Mouse (Mus musculus) heart, embryonic 14.5 days (tissue): ENCODE data around the gene Tom1l1. TPM values are rescaled to one million over a fixed set of nuclear protein-coding genes. Genes with fewer than 3 reads are reported as not detected.

Source experiments
- ATAC-seq: fragments of 200-750 bp; cut with Nextera tagmentation; 2 replicates; pipeline ENCODE4 v1.8.0; 2017; ENCODE audit warnings: low read depth, moderate TSS enrichment; ENCODE audit not compliant: insufficient number of reproducible peaks, insufficient read depth, low FRiP score
- H3K27ac ChIP-seq, 2 experiments: fragments of 200-500 bp in 1 of 2; fragments of 300-500 bp in 1 of 2; sonication (generic) in 1 of 2; replicated peaks in 1 of 2; 2 replicates each; pipeline ENCODE4 v1.5.1; 2012 to 2014; ENCODE audit warnings: low read depth in 2 of 2, low read length in 2 of 2, control low read depth in 1 of 2, mild to moderate bottlenecking in 1 of 2, mixed read lengths in 1 of 2; ENCODE audit not compliant: control insufficient read depth in 1 of 2, insufficient read depth in 1 of 2
- H3K27me3 ChIP-seq: fragments of 300-500 bp; sonication (generic); 2 replicates; pipeline ENCODE4 v1.6.1; 2014; ENCODE audit warnings: mild to moderate bottlenecking, low read length, control low read depth; ENCODE audit not compliant: control insufficient read depth, insufficient read depth
- H3K36me3 ChIP-seq: fragments of 300-500 bp; sonication (generic); 2 replicates; pipeline ENCODE4 v1.6.1; 2014; ENCODE audit warnings: mild to moderate bottlenecking, control low read depth, low read length, mixed read lengths; ENCODE audit not compliant: control insufficient read depth, insufficient read depth
- H3K4me1 ChIP-seq, 2 experiments: fragments of 200-500 bp in 1 of 2; fragments of 300-500 bp in 1 of 2; sonication (generic) in 1 of 2; 2 replicates each; pipeline ENCODE4 v1.6.1; 2012 to 2014; ENCODE audit warnings: low read length in 2 of 2, control low read depth in 1 of 2, mixed read lengths in 1 of 2; ENCODE audit not compliant: control insufficient read depth in 2 of 2, insufficient read depth in 2 of 2
- H3K4me2 ChIP-seq: fragments of 300-500 bp; sonication (generic); 2 replicates; pipeline ENCODE4 v1.6.1; 2014; ENCODE audit warnings: mild to moderate bottlenecking, low read length
- H3K4me3 ChIP-seq, 2 experiments: fragments of 200-500 bp in 1 of 2; fragments of 300-500 bp in 1 of 2; sonication (generic) in 1 of 2; 2 replicates each; pipeline ENCODE4 v1.5.1; 2012 to 2014; ENCODE audit warnings: low read length in 2 of 2, mild to moderate bottlenecking in 2 of 2, control low read depth in 1 of 2, low read depth in 1 of 2, moderate library complexity in 1 of 2; ENCODE audit not compliant: control insufficient read depth in 1 of 2, insufficient read depth in 1 of 2
- H3K9ac ChIP-seq: fragments of 300-500 bp; sonication (generic); 2 replicates; pipeline ENCODE4 v1.6.1; 2014; ENCODE audit warnings: mild to moderate bottlenecking, low read length
- H3K9me3 ChIP-seq: fragments of 300-500 bp; sonication (generic); 2 replicates; pipeline ENCODE4 v1.6.1; 2016; ENCODE audit warnings: low read length, control low read depth; ENCODE audit not compliant: control insufficient read depth
- WGBS: fragments of 180-500 bp; shearing (Covaris S2); extraction: QIAGEN DNeasy Blood & Tissue Kit; methylation state at CpG from one replicate; pipeline ENCODE4 v1.1.7; 2014; 5-methylcytosine and 5-hydroxymethylcytosine counted together
- polyA plus RNA-seq: library from polyadenylated mRNA; unstranded; fragments of >200 nt; fragmentation: Nextera tagmentation; extraction: Ambion mirVana; gene quantifications from 2 replicates; pipeline ENCODE4 v1.2.1, GENCODE M21; 2014

Tom1l1 gene
- polyA plus RNA-seq, 1 experiment from 2014 or later, result 36.9 TPM

DNA sequence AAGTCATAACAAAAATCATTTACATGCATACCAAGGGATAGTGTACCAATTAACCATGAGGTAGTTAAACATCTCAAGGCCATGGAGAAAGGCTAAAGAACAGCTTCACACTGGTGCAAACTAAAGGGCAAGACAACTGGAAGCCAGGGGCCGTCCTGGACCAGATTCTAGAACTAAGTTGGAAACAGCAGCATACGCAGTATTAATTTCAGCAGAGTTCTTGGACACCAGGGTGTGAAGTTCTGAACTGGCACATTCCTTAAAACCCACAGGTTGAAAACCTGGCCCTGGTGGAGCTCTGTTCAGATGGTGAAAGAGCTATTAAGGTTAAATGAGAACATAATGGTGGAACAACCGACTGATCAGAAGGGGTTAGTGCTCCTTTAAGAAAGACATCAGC lies 53.5 kb downstream of the Tom1l1 start:
- Histone ChIP-seq H3K27me3 (no peaks in the 10 kb centered on the region), H3K4me2 (no peak overlapping the region), H3K27ac (no peak overlapping the region), H3K4me3 (no peak overlapping the region), H3K9me3 (no peaks in the 10 kb centered on the region), H3K4me1 (peaks cover 0 to 9% of the 10 kb centered on the region in 2 experiments; a peak in 3 of 4 replicates), H3K9ac (no peak overlapping the region), H3K36me3 (no peaks in the 10 kb centered on the region)
- ATAC-seq, result no peak
- 88% methylated on average over 3 of the region's 3 CpGs for WGBS

DNA sequence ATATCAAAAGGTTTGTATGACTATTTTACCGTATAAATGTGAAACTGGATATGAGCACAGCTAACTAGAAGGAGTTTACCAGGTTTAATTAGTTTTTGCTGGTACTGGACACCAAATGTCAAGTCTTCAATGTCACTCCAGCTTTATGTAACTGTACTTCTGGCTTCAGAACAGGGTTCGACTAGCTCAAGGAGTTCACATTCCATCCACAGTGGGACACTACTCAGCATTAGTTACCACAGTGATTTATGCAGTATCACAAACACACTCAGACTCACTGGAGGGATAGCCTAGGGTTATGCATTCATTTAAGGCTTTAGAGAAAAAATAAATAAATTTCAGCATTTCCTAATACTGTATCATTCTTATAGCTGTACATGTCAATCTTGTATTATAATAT lies 55.7 kb downstream of the Tom1l1 start:
- WGBS, result 66% methylated on average over 2 of the region's 2 CpGs

GRCm38 (mm10) chr11:90627751-90628150 lies 60.4 kb downstream of the Tom1l1 start:
- WGBS, result 68% methylated on average over 1 of the region's 1 CpGs
- no peaks in the 10 kb centered on the region for H3K4me1 ChIP-seq

More for the DNA sequence above, 55.7 kb downstream of the Tom1l1 start:
- no peak for ATAC-seq
- Histone ChIP-seq H3K9ac (no peak overlapping the region), H3K27ac (no peak overlapping the region), H3K9me3 (no peaks in the 10 kb centered on the region), H3K36me3 (no peaks in the 10 kb centered on the region), H3K27me3 (no peaks in the 10 kb centered on the region), H3K4me1 (peaks cover 0 to 6% of the 10 kb centered on the region in 2 experiments; a peak in 1 of 4 replicates), H3K4me3 (no peak overlapping the region), H3K4me2 (no peak overlapping the region)

DNA sequence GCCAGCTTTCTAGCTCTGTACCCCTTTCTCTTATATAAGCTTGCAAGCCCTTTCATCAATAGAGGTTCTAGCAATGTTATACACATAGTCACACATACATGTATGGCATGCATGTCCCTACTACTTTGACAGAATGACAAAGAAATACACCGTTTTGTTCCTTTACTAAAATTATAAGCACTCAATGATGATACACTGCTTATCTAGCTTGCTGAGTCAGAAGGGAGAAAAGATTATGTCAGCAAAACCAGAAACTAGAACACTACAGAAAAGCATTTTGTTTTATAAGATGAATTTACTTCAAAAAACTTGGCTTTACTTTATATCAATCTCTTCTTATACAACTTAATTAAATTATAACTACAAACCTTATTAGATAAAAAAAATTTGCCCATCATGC lies 63.0 kb downstream of the Tom1l1 start:
- H3K4me1 ChIP-seq, result no peaks in the 10 kb centered on the region
- no peaks in the 10 kb centered on the region for H3K9me3 ChIP-seq
- H3K4me2 ChIP-seq, result no peak overlapping the region
- H3K36me3 ChIP-seq, result 0 out of 2 replicates have a peak, but pooled peaks cover 3% of the 10 kb centered on the region
- no peak overlapping the region for H3K27ac ChIP-seq
- no peak overlapping the region for H3K4me3 ChIP-seq
- 79% methylated on average over 1 of the region's 1 CpGs for WGBS
- ATAC-seq, result no peak
- H3K27me3 ChIP-seq, result no peaks in the 10 kb centered on the region
- H3K9ac ChIP-seq, result no peak overlapping the region

More at GRCm38 (mm10) chr11:90627751-90628150, 60.4 kb downstream of the Tom1l1 start:
- Histone ChIP-seq H3K27ac (no peak overlapping the region), H3K36me3 (no peaks in the 10 kb centered on the region), H3K4me3 (no peak overlapping the region), H3K27me3 (no peaks in the 10 kb centered on the region), H3K9ac (no peak overlapping the region), H3K9me3 (no peaks in the 10 kb centered on the region), H3K4me2 (no peak overlapping the region)
- no peak for ATAC-seq

DNA sequence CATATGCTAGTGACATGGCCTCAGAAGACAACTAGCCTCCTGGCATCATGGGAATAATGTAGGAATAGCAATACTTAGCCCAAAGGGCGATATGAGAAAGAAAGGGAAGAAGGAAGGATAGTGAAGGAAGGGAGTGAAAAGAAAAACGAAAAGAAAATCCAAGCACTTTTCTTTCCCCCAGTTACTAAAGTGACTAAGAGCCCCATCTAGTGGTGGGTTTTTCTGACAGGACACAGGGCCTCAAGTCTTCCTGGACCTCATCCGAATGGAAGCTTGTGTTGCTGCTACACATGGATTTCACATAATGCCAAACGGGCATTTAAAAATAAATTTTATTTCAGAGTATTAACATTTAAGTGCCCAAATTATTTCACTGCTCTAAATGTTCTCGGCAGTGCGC lies 64.7 kb downstream of the Tom1l1 start:
- Histone ChIP-seq H3K27ac (no peak overlapping the region), H3K9ac (no peak overlapping the region), H3K4me3 (no peak overlapping the region), H3K4me1 (no peaks in the 10 kb centered on the region), H3K9me3 (no peaks in the 10 kb centered on the region), H3K4me2 (no peak overlapping the region), H3K27me3 (no peaks in the 10 kb centered on the region), H3K36me3 (0 out of 2 replicates have a peak, but pooled peaks cover 6% of the 10 kb centered on the region)
- no peak for ATAC-seq
- WGBS, result 50% methylated on average over 6 of the region's 6 CpGs

DNA sequence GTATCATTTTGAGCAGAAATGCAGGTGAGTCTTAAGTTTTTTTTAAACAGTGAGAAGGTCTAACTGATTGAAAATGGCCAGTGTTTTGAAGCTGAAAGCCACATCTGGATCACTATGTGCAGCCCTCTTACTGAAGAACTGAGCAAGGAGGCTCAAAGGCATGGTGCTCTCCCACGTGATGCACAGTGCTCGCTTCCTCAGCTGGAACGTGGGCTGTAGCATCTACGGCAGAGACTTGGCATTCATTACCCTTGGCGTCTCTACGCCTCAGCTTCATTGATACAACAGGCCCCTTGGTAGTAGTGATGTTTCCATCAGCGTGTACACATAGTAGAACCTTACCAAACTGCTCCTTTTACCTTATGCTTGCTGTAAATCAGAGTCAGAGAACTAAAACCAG lies 65.7 kb downstream of the Tom1l1 start:
- H3K9ac ChIP-seq, result no peak overlapping the region
- H3K4me2 ChIP-seq, result no peak overlapping the region
- H3K27ac ChIP-seq, result no peak overlapping the region
- no peaks in the 10 kb centered on the region for H3K27me3 ChIP-seq
- 92% methylated on average over 7 of the region's 7 CpGs for WGBS
- no peaks in the 10 kb centered on the region for H3K4me1 ChIP-seq
- ATAC-seq, result no peak
- H3K9me3 ChIP-seq, result no peaks in the 10 kb centered on the region
- 0 out of 2 replicates have a peak, but pooled peaks cover 12% of the 10 kb centered on the region for H3K36me3 ChIP-seq
- H3K4me3 ChIP-seq, result no peak overlapping the region

- Histone ChIP-seq H3K27me3 (no peaks in the 10 kb centered on the region), H3K4me2 (no peak overlapping the region), H3K4me3 (no peak overlapping the region), H3K27ac (no peak overlapping the region), H3K4me1 (no peaks in the 10 kb centered on the region), H3K9me3 (no peaks in the 10 kb centered on the region), H3K36me3 (0 out of 2 replicates have a peak, but pooled peaks cover 15% of the 10 kb centered on the region), H3K9ac (no peak overlapping the region)
- 92% methylated on average over 12 of the region's 12 CpGs for WGBS
- no peak for ATAC-seq
These were observed 66.1 kb downstream of the Tom1l1 start for GRCm38 (mm10) chr11:90622044-90622443.

DNA sequence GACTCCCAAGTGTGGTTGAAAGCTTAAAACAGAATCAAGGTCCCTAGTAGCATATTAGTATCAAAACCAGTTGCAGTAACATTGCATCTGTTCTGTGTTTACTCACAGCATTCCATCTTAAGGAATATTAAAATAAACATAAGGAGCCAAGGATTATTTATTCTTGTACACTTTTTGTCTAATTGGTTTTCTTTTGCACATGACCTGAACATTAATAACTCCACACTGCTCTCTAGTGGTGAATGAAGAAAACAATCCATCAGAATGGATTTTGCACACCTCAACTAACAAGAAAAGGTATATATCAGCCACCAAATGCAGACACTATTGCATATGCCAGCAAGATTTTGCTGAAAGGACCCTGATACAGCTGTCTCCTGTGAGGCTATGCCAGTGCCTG lies 71.7 kb downstream of the Tom1l1 start:
- Histone ChIP-seq H3K9me3 (no peaks in the 10 kb centered on the region), H3K36me3 (0 out of 2 replicates have a peak, but pooled peaks cover 17% of the 10 kb centered on the region), H3K4me3 (no peak overlapping the region), H3K27ac (no peak overlapping the region), H3K4me1 (no peaks in the 10 kb centered on the region), H3K27me3 (no peaks in the 10 kb centered on the region), H3K4me2 (no peak overlapping the region), H3K9ac (no peak overlapping the region)
- ATAC-seq, result no peak
